Comparison of ENCODE assay signal across 13 mouse cellular contexts in genomic region chr14:57523762-57524161, GRCm38 (mm10). TPM values are rescaled to one million over a fixed set of nuclear protein-coding genes. Genes with fewer than 3 reads are reported as not detected.
DNase-seq lines count a peak whose midpoint lies in the region; ATAC-seq and TF ChIP-seq lines count a peak whose summit lies in the region.
"Had no signal": no experiment of that assay in that cellular context is flagged by ENCODE, and none has a peak within 500 bp of the region (broad histone marks: within the 10 kb centered on the region; RNA-seq: fewer than 3 reads in every experiment).

No protein-coding gene starts in this region.

- H3K27ac ChIP-seq in hindbrain, embryonic 16.5 days (ENCODE audit: low read depth, low read length): no peak overlapping the region
- no peak overlapping the region for H3K27ac ChIP-seq in hindbrain, embryonic 12.5 days
- no peak overlapping the region for H3K27ac ChIP-seq in neural tube, embryonic 13.5 days (replicated peaks)
- H3K27ac ChIP-seq in intestine, embryonic 16.5 days (ENCODE audit: low read length): no peak overlapping the region
- no peak overlapping the region for H3K27ac ChIP-seq in kidney, adult 2 months (ENCODE audit: insufficient read depth, low read depth, low read length)
- H3K27ac ChIP-seq: heart, adult 2 months; kidney, embryonic 15.5 days; liver, embryonic 14.5 days had no signal

- no peak for DNase-seq in neural tube, embryonic 10.5 days (ENCODE audit: extremely low spot score, low spot score)
- DNase-seq in kidney, adult 2 months: no peak
- no peak for DNase-seq in urinary bladder, postnatal 14 days (ENCODE audit: low spot score)
- DNase-seq: right cerebral cortex, postnatal 14 days had no signal

- no peaks in the 10 kb centered on the region for H3K9me3 ChIP-seq in hindbrain, embryonic 16.5 days (ENCODE audit: control insufficient read depth, low read length)
- no peaks in the 10 kb centered on the region for H3K9me3 ChIP-seq in hindbrain, embryonic 12.5 days (replicated peaks)
- H3K9me3 ChIP-seq in neural tube, embryonic 13.5 days: no peaks in the 10 kb centered on the region
- H3K9me3 ChIP-seq in intestine, embryonic 16.5 days (ENCODE audit: control insufficient read depth, low read length): no peaks in the 10 kb centered on the region
- H3K9me3 ChIP-seq: kidney, embryonic 15.5 days had no signal

- 88% methylated on average over 9 of the region's 9 CpGs for WGBS in hindbrain, embryonic 16.5 days
- WGBS in hindbrain, embryonic 12.5 days: 89% methylated on average over 9 of the region's 9 CpGs
- WGBS in neural tube, embryonic 13.5 days: 87% methylated on average over 9 of the region's 9 CpGs
- WGBS in intestine, embryonic 16.5 days: 83% methylated on average over 9 of the region's 9 CpGs
- 90% methylated on average over 9 of the region's 9 CpGs for WGBS in kidney, adult 2 months

- no peak for TF ChIP-seq POLR2A in kidney, adult 2 months (IDR thresholded peaks at IDR 0.05; ENCODE audit: low read depth, low read length)

- H3K4me1 ChIP-seq in hindbrain, embryonic 16.5 days (ENCODE audit: control insufficient read depth, insufficient read depth, low read depth, low read length): peaks cover 17% of the 10 kb centered on the region
- H3K4me1 ChIP-seq in hindbrain, embryonic 12.5 days: peaks cover 3% of the 10 kb centered on the region
- H3K4me1 ChIP-seq in neural tube, embryonic 13.5 days (replicated peaks): peaks cover 16% of the 10 kb centered on the region
- peaks cover 8% of the 10 kb centered on the region for H3K4me1 ChIP-seq in intestine, embryonic 16.5 days (ENCODE audit: control insufficient read depth, insufficient read depth, low read length)
- H3K4me1 ChIP-seq in kidney, adult 2 months (ENCODE audit: control insufficient read depth, insufficient read depth, low read length): no peaks in the 10 kb centered on the region

- H3K36me3 ChIP-seq in hindbrain, embryonic 16.5 days (ENCODE audit: control insufficient read depth, insufficient read depth, low read length): no peaks in the 10 kb centered on the region
- H3K36me3 ChIP-seq in hindbrain, embryonic 12.5 days: no peaks in the 10 kb centered on the region
- no peaks in the 10 kb centered on the region for H3K36me3 ChIP-seq in neural tube, embryonic 13.5 days
- H3K36me3 ChIP-seq in intestine, embryonic 16.5 days (ENCODE audit: control insufficient read depth, insufficient read depth, low read length): no peaks in the 10 kb centered on the region
- H3K36me3 ChIP-seq in kidney, adult 2 months (ENCODE audit: control insufficient read depth, insufficient read depth, low read length): no peaks in the 10 kb centered on the region
- H3K36me3 ChIP-seq: kidney, embryonic 15.5 days had no signal

- no peak for TF ChIP-seq CTCF in kidney, adult 2 months (conservative IDR thresholded peaks at IDR 0.05; ENCODE audit: insufficient read depth, insufficient read length, low read depth, low read length)

- ATAC-seq in hindbrain, embryonic 16.5 days: no peak
- ATAC-seq in hindbrain, embryonic 12.5 days (ENCODE audit: low FRiP score): no peak
- no peak for ATAC-seq in neural tube, embryonic 13.5 days (ENCODE audit: low read depth)
- ATAC-seq in intestine, embryonic 16.5 days: no peak

- no peak overlapping the region for H3K4me3 ChIP-seq in hindbrain, embryonic 16.5 days (ENCODE audit: low read length)
- H3K4me3 ChIP-seq in hindbrain, embryonic 12.5 days: no peak overlapping the region
- H3K4me3 ChIP-seq in neural tube, embryonic 13.5 days: no peak overlapping the region
- no peak overlapping the region for H3K4me3 ChIP-seq in intestine, embryonic 16.5 days (ENCODE audit: low read length)
- H3K4me3 ChIP-seq in kidney, adult 2 months (ENCODE audit: insufficient read depth, low read depth, low read length): no peak overlapping the region
- H3K4me3 ChIP-seq: myocyte had no signal

- H3K9ac ChIP-seq in hindbrain, embryonic 16.5 days (ENCODE audit: low read depth, low read length): no peak overlapping the region
- no peak overlapping the region for H3K9ac ChIP-seq in hindbrain, embryonic 12.5 days
- H3K9ac ChIP-seq in neural tube, embryonic 13.5 days: peak overlapping the region; percentile 84; the same call in 1 of the 2 replicates
- no peak overlapping the region for H3K9ac ChIP-seq in intestine, embryonic 16.5 days (ENCODE audit: low read depth, low read length)
- H3K9ac ChIP-seq: kidney, embryonic 15.5 days; liver, embryonic 14.5 days had no signal

- H3K27me3 ChIP-seq in hindbrain, embryonic 16.5 days (replicated peaks; ENCODE audit: control insufficient read depth, insufficient read depth, low read length): no peaks in the 10 kb centered on the region
- H3K27me3 ChIP-seq in hindbrain, embryonic 12.5 days: peaks cover 37% of the 10 kb centered on the region
- H3K27me3 ChIP-seq in neural tube, embryonic 13.5 days: peaks cover 39% of the 10 kb centered on the region
- H3K27me3 ChIP-seq in intestine, embryonic 16.5 days (replicated peaks; ENCODE audit: control insufficient read depth, insufficient read depth, low read length): no peaks in the 10 kb centered on the region
- H3K27me3 ChIP-seq in kidney, adult 2 months (replicated peaks; ENCODE audit: control insufficient read depth, insufficient read depth, low read length): no peaks in the 10 kb centered on the region; the same call in 1 of the 2 replicates

- H3K4me2 ChIP-seq in hindbrain, embryonic 16.5 days (ENCODE audit: low read length): peak overlapping the region; percentile 72; the same call in 1 of the 2 replicates
- no peak overlapping the region for H3K4me2 ChIP-seq in hindbrain, embryonic 12.5 days (replicated peaks)
- H3K4me2 ChIP-seq in neural tube, embryonic 13.5 days: peak overlapping the region; percentile 80
- H3K4me2 ChIP-seq in intestine, embryonic 16.5 days (ENCODE audit: low read depth, low read length): peak overlapping the region; percentile 91; the same call in 1 of the 2 replicates

RNA-seq across cellular contexts. Expression of gene Il17d, which starts 0.8 kb away (rescaled TPM):
- polyA plus RNA-seq in hindbrain, embryonic 16.5 days (2015; fragmentation: Nextera tagmentation; extraction: Ambion mirVana): 4.9 and 6.3 TPM in 2 replicates
- 4.6 and 4.8 TPM in 2 replicates for polyA plus RNA-seq in hindbrain, embryonic 12.5 days (2016; fragmentation: Nextera tagmentation; extraction: Ambion mirVana)
- polyA plus RNA-seq in neural tube, embryonic 13.5 days (2015; fragmentation: Nextera tagmentation; extraction: Ambion mirVana): 3.9 and 4.7 TPM in 2 replicates
- polyA plus RNA-seq in intestine, embryonic 16.5 days (2015; fragmentation: Nextera tagmentation; extraction: Ambion mirVana): 0.51 and 4.2 TPM in 2 replicates
- polyA plus RNA-seq in kidney, adult 2 months (2012; rRNA removed): 1.5 and 3.0 TPM in 2 replicates
- polyA plus RNA-seq: CD4-positive, CD25-positive, alpha-beta regulatory T cell, adult 4 months had no signal

RNA-seq across cellular contexts. Expression of gene Eef1akmt1, which starts 47.6 kb away (rescaled TPM):
- 89.5 and 90.3 TPM in 2 replicates for polyA plus RNA-seq in hindbrain, embryonic 16.5 days (2015; fragmentation: Nextera tagmentation; extraction: Ambion mirVana)
- polyA plus RNA-seq in hindbrain, embryonic 12.5 days (2016; fragmentation: Nextera tagmentation; extraction: Ambion mirVana): 65.6 and 80.2 TPM in 2 replicates
- polyA plus RNA-seq in neural tube, embryonic 13.5 days (2015; fragmentation: Nextera tagmentation; extraction: Ambion mirVana): 92.3 and 108 TPM in 2 replicates
- polyA plus RNA-seq in intestine, embryonic 16.5 days (2015; fragmentation: Nextera tagmentation; extraction: Ambion mirVana): 89.8 and 91.7 TPM in 2 replicates
- polyA plus RNA-seq in kidney, adult 2 months (2012; rRNA removed): 21.7 and 24.4 TPM in 2 replicates
